Mouse (Mus musculus): ENCODE measurements at regions not wholly inside any gene's neighbourhood (a gene's known extent, or its start where the extent isn't known, plus 50 kb on each side); places are given as distances from the start of the nearest gene placed in this dataset.

DNA sequence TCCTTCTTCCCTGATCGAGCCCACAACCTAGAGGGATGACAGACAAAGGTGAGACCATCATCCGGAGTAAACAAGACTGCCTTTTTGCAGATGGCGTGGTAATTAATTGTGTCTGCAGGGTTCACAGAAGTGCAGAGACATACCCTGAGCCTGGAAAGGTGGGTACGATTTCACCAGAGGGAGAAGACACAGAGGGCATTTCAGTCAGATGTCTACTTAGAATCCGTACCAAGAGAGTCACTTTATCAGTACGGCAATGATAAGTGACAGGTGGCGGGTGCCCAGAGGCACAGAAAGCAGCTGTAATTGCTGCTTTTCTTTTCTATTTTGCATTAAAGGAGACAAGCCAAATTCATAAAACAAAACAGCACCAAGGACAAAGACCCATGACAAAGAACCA lies 169.9 kb upstream of the Palmd start:
- DNase-seq: peak in 1 of 2 experiments; percentile 13
- Histone ChIP-seq H3K27me3 (ENCODE audit: control insufficient read depth, insufficient read depth, low read length) (no peaks in the 10 kb centered on the region), H3K27ac (ENCODE audit: insufficient read depth, low read length) (no peak overlapping the region), H3K4me1 (ENCODE audit: control insufficient read depth, insufficient read depth, low read length) (no peaks in the 10 kb centered on the region), H3K4me3 (replicated peaks; ENCODE audit: insufficient read depth, low read depth, low read length) (no peak overlapping the region)
- no peak for TF ChIP-seq CTCF (IDR thresholded peaks at IDR 0.05; ENCODE audit: borderline replicate concordance, insufficient read depth, low read depth, low read length)
- no peak for TF ChIP-seq POLR2A (IDR thresholded peaks at IDR 0.05; ENCODE audit: borderline replicate concordance, insufficient read depth, low read length)
- WGBS: 62% methylated on average over 7 of the region's 7 CpGs

GRCm38 (mm10) chr3:117132897-117133296 lies 164.1 kb upstream of the Palmd start:
- no peak for DNase-seq
- no peaks in the 10 kb centered on the region for H3K27me3 ChIP-seq (ENCODE audit: control insufficient read depth, insufficient read depth, low read length)
- H3K4me1 ChIP-seq (ENCODE audit: control insufficient read depth, insufficient read depth, low read length): no peaks in the 10 kb centered on the region
- 78% methylated on average over 4 of the region's 4 CpGs for WGBS
- no peak overlapping the region for H3K4me3 ChIP-seq (replicated peaks; ENCODE audit: insufficient read depth, low read depth, low read length)
- no peak overlapping the region for H3K27ac ChIP-seq (ENCODE audit: insufficient read depth, low read length)
- TF ChIP-seq CTCF (IDR thresholded peaks at IDR 0.05; ENCODE audit: borderline replicate concordance, insufficient read depth, low read depth, low read length): no peak
- TF ChIP-seq POLR2A (IDR thresholded peaks at IDR 0.05; ENCODE audit: borderline replicate concordance, insufficient read depth, low read length): no peak

DNA sequence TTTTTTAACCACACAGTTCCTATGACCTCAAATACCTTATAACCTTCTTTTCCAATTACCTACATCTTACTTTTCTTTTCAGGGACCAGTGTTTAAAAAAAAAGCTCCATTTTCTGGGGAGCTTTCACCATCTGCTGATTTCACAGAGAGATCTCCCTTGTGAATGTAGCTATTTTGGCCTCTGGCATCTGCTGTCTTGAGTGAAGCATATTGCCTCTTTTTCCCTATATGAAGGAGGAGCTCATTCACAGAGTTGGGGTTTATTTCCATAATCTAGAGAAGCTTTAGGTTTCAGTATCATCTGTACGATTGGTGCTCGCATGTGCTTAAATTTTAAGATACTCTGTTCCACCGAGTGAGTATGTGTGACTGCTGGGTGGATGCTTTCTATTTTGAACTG lies 153.4 kb upstream of the Palmd start:
- no peak for DNase-seq

DNA sequence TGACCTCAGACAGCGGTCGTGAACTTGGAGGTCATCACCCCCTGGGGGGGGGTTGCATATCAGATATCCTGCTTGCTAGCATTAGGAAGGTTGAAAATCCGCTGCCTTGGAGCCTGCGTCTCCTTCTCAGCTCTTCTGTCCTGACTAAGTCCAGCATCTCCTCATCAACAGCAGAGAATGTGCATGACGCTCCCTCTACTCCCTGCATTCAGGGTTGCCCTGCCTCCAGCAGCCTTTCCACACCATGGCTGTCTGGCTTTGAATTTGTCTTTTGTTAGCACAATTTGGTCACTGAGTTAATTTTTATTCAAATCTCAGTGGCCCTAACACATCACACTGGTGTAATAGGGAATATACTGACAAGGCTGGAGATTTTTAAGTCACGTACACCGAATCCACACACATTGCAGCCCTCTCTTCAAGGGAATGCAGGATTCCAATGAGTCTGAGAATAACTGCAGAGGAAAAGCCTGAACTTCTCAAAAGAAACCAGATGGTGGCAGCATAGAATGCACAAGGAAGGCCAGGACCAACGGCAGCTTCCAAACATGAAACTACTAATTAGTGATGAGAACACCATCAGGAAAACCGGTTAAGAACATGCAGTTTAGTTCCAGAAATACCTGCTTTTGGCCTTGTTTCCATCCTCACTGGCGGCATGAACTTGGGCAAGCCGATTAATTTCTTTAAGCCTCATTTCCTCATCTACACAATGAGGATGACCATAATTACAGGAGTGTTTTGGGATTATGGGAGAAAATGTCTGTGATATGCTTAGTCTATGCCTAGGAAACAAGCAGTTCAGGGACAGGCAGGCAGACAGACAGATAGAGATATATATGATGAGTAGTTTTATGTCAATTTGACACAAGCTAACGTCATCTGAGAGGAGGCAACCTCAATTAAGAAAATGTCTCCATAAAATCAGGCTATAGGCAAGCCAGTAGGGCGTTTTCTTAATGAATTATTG lies 151.6 kb upstream of the Palmd start:
- TF ChIP-seq POLR2A (IDR thresholded peaks at IDR 0.05; ENCODE audit: borderline replicate concordance, insufficient read depth, low read length) (no peak), CTCF (IDR thresholded peaks at IDR 0.05; ENCODE audit: borderline replicate concordance, insufficient read depth, low read depth, low read length) (peak; percentile 71)
- Histone ChIP-seq H3K27ac (ENCODE audit: insufficient read depth, low read length) (no peak overlapping the region), H3K4me3 (replicated peaks; ENCODE audit: insufficient read depth, low read depth, low read length) (no peak overlapping the region), H3K27me3 (ENCODE audit: control insufficient read depth, insufficient read depth, low read length) (no peaks in the 10 kb centered on the region), H3K4me1 (ENCODE audit: control insufficient read depth, insufficient read depth, low read length) (no peaks in the 10 kb centered on the region)
- DNase-seq: peak; percentile 21 to 35
- 53% methylated on average over 13 of the region's 13 CpGs for WGBS

More for the DNA sequence above, 153.4 kb upstream of the Palmd start:
- H3K4me1 ChIP-seq (ENCODE audit: control insufficient read depth, insufficient read depth, low read length): no peaks in the 10 kb centered on the region
- WGBS: 89% methylated on average over 3 of the region's 3 CpGs
- TF ChIP-seq POLR2A (IDR thresholded peaks at IDR 0.05; ENCODE audit: borderline replicate concordance, insufficient read depth, low read length) (no peak), CTCF (IDR thresholded peaks at IDR 0.05; ENCODE audit: borderline replicate concordance, insufficient read depth, low read depth, low read length) (no peak)
- no peaks in the 10 kb centered on the region for H3K27me3 ChIP-seq (ENCODE audit: control insufficient read depth, insufficient read depth, low read length)
- no peak overlapping the region for H3K27ac ChIP-seq (ENCODE audit: insufficient read depth, low read length)
- H3K4me3 ChIP-seq (replicated peaks; ENCODE audit: insufficient read depth, low read depth, low read length): no peak overlapping the region

DNA sequence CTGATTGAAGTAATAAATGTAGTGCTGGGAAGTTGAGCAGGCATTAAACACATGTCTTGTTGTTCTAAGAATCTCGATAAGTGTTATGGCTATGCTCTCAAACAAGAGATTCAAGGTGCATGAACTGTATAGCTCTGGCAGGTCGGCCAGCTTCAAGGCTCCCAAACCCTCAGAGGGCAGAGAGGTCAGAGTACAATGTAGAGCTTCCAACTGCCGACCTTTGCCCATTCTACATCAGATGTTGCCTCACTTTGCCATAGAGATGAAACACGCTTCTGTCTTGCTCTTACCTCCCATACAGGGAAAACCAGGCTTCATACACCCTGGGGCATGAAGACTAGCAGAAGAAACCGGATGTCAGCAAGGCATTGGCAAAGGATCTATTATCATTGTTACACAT lies 150.8 kb upstream of the Palmd start:
- DNase-seq: no peak
- Histone ChIP-seq H3K4me3 (replicated peaks; ENCODE audit: insufficient read depth, low read depth, low read length) (no peak overlapping the region), H3K4me1 (ENCODE audit: control insufficient read depth, insufficient read depth, low read length) (no peaks in the 10 kb centered on the region), H3K27me3 (ENCODE audit: control insufficient read depth, insufficient read depth, low read length) (no peaks in the 10 kb centered on the region), H3K27ac (ENCODE audit: insufficient read depth, low read length) (no peak overlapping the region)
- TF ChIP-seq POLR2A (IDR thresholded peaks at IDR 0.05; ENCODE audit: borderline replicate concordance, insufficient read depth, low read length): no peak
- TF ChIP-seq CTCF (IDR thresholded peaks at IDR 0.05; ENCODE audit: borderline replicate concordance, insufficient read depth, low read depth, low read length): no peak
- 74% methylated on average over 5 of the region's 5 CpGs for WGBS

DNA sequence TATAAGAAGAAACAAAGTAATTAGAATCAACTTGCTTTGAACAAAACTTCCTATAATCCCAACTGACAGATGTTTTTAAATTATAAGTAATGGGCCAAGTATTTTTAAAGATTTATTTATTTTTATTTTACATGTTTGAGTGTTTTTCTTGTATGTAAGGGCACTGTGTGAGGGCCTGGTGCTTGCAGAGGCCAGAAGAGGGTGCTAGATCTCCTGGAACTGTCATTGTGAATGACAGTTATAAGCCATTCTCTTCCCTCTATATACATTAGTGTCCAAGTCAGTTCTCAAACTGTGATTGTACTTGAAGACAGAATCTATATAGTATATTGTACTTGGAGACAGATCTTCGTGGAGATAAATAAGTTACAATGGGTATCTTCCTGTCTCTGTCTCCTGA lies 149.1 kb upstream of the Palmd start:
- no peak overlapping the region for H3K4me3 ChIP-seq (replicated peaks; ENCODE audit: insufficient read depth, low read depth, low read length)
- DNase-seq: no peak
- H3K27me3 ChIP-seq (ENCODE audit: control insufficient read depth, insufficient read depth, low read length): no peaks in the 10 kb centered on the region
- H3K27ac ChIP-seq (ENCODE audit: insufficient read depth, low read length): no peak overlapping the region
- WGBS: 57% methylated on average over 1 of the region's 1 CpGs
- TF ChIP-seq POLR2A (IDR thresholded peaks at IDR 0.05; ENCODE audit: borderline replicate concordance, insufficient read depth, low read length): no peak
- no peak for TF ChIP-seq CTCF (IDR thresholded peaks at IDR 0.05; ENCODE audit: borderline replicate concordance, insufficient read depth, low read depth, low read length)
- H3K4me1 ChIP-seq (ENCODE audit: control insufficient read depth, insufficient read depth, low read length): no peaks in the 10 kb centered on the region

DNA sequence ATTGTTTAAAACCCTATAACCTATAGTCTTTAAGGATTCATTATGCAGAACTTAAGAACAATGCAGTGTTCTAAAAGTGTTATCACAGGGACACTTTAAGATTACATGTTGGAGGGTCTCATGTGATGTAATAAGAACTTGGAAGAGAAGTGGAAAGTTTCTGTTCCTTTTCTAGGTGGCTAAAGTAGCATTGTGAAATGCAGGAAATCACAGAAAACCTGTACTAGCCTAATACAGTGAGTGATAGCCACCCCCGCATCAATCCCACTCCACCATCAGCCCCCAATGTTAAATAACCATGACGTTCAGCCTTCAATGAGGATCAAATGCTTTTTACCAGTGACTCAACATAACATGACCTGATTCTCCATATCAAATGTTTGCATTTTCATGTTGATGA lies 147.4 kb upstream of the Palmd start:
- TF ChIP-seq POLR2A (IDR thresholded peaks at IDR 0.05; ENCODE audit: borderline replicate concordance, insufficient read depth, low read length) (no peak), CTCF (IDR thresholded peaks at IDR 0.05; ENCODE audit: borderline replicate concordance, insufficient read depth, low read depth, low read length) (no peak)

GRCm38 (mm10) chr3:117112766-117113165 lies 144.0 kb upstream of the Palmd start:
- 96% methylated on average over 3 of the region's 3 CpGs for WGBS
- H3K4me3 ChIP-seq (replicated peaks; ENCODE audit: insufficient read depth, low read depth, low read length): no peak overlapping the region
- TF ChIP-seq CTCF (IDR thresholded peaks at IDR 0.05; ENCODE audit: borderline replicate concordance, insufficient read depth, low read depth, low read length): no peak
- TF ChIP-seq POLR2A (IDR thresholded peaks at IDR 0.05; ENCODE audit: borderline replicate concordance, insufficient read depth, low read length): no peak

More for the DNA sequence above, 147.4 kb upstream of the Palmd start:
- 88% methylated on average over 2 of the region's 2 CpGs for WGBS
- Histone ChIP-seq H3K27me3 (ENCODE audit: control insufficient read depth, insufficient read depth, low read length) (no peaks in the 10 kb centered on the region), H3K4me1 (ENCODE audit: control insufficient read depth, insufficient read depth, low read length) (no peaks in the 10 kb centered on the region), H3K27ac (ENCODE audit: insufficient read depth, low read length) (no peak overlapping the region), H3K4me3 (replicated peaks; ENCODE audit: insufficient read depth, low read depth, low read length) (no peak overlapping the region)
- DNase-seq: no peak

More at GRCm38 (mm10) chr3:117112766-117113165, 144.0 kb upstream of the Palmd start:
- no peaks in the 10 kb centered on the region for H3K4me1 ChIP-seq (ENCODE audit: control insufficient read depth, insufficient read depth, low read length)
- no peak for DNase-seq
- H3K27ac ChIP-seq (ENCODE audit: insufficient read depth, low read length): no peak overlapping the region
- H3K27me3 ChIP-seq (ENCODE audit: control insufficient read depth, insufficient read depth, low read length): no peaks in the 10 kb centered on the region
